Mouse (Mus musculus) liver, embryonic 14.5 days (tissue): ENCODE data around the gene Emid1. TPM values are rescaled to one million over a fixed set of nuclear protein-coding genes. Genes with fewer than 3 reads are reported as not detected.

Experiments
- ATAC-seq: fragments of 200-750 bp; cut with Nextera tagmentation; 2 replicates; pipeline ENCODE4 v1.8.0; 2017; ENCODE audit warnings: moderate number of reproducible peaks, mild to moderate bottlenecking, moderate library complexity; ENCODE audit not compliant: insufficient read depth
- DNase-seq, 3 experiments: peaks; one replicate each; pipeline ENCODE4 v3.0.0-alpha.2; 2012 to 2013; ENCODE audit warnings: low read depth in 3 of 3, low spot score in 3 of 3
- H3K27ac ChIP-seq: fragments of 300-500 bp; sonication (generic); 2 replicates; pipeline ENCODE4 v1.5.1; 2014; ENCODE audit warnings: moderate library complexity, mild to moderate bottlenecking, control low read depth, inconsistent platforms
- H3K27me3 ChIP-seq: fragments of 300-500 bp; sonication (generic); 2 replicates; pipeline ENCODE4 v1.6.1; 2014; ENCODE audit warnings: mild to moderate bottlenecking, low read length, moderate library complexity; ENCODE audit not compliant: control insufficient read depth, insufficient read depth
- H3K36me3 ChIP-seq: fragments of 300-500 bp; sonication (generic); replicated peaks from 2 replicates; pipeline ENCODE4 v1.6.1; 2014; ENCODE audit warnings: low read depth; ENCODE audit not compliant: control insufficient read depth, insufficient read depth
- H3K4me1 ChIP-seq, 2 experiments: fragments of 200-500 bp in 1 of 2; fragments of 300-500 bp in 1 of 2; sonication (generic) in 1 of 2; replicated peaks; 2 replicates each; pipeline ENCODE4 v1.6.1; 2012 to 2014; ENCODE audit warnings: antibody characterized with exemption in 1 of 2, inconsistent platforms in 1 of 2, low read length in 1 of 2; ENCODE audit not compliant: control insufficient read depth in 2 of 2, insufficient read depth in 2 of 2
- H3K4me2 ChIP-seq: fragments of 300-500 bp; sonication (generic); 2 replicates; pipeline ENCODE4 v1.6.1; 2014; ENCODE audit warnings: low read depth, mild to moderate bottlenecking, control low read depth, moderate library complexity
- H3K4me3 ChIP-seq, 2 experiments: fragments of 200-500 bp in 1 of 2; fragments of 300-500 bp in 1 of 2; sonication (generic) in 1 of 2; 2 replicates each; pipeline ENCODE4 v1.5.1; 2012 to 2014; ENCODE audit warnings: low read depth in 2 of 2, low read length in 2 of 2, mild to moderate bottlenecking in 2 of 2, control low read depth in 1 of 2, inconsistent platforms in 1 of 2, moderate library complexity in 1 of 2; ENCODE audit not compliant: insufficient read depth in 1 of 2
- H3K9ac ChIP-seq: fragments of 300-500 bp; sonication (generic); replicated peaks from 2 replicates; pipeline ENCODE4 v1.6.1; 2014; ENCODE audit warnings: mild to moderate bottlenecking, control low read depth, moderate library complexity
- H3K9me3 ChIP-seq: fragments of 300-500 bp; sonication (generic); 2 replicates; pipeline ENCODE4 v1.6.1; 2016; ENCODE audit warnings: low read length, mixed read lengths; ENCODE audit not compliant: control insufficient read depth
- CTCF ChIP-seq: IDR thresholded peaks from 2 replicates; pipeline ENCODE4 v1.5.1; 2016; ENCODE audit warnings: antibody characterized with exemption, low read depth, control low read depth
- EP300 ChIP-seq: IDR thresholded peaks from 2 replicates; pipeline ENCODE4 v1.6.1; 2016; ENCODE audit warnings: antibody characterized with exemption, low read depth
- WGBS: fragments of 180-500 bp; shearing (Covaris S2); extraction: QIAGEN DNeasy Blood & Tissue Kit; methylation state at CpG from one replicate; pipeline ENCODE4 v1.1.7; 2014; ENCODE audit not compliant: insufficient replicate concordance; 5-methylcytosine and 5-hydroxymethylcytosine counted together
- polyA plus RNA-seq, 2 experiments: library from polyadenylated mRNA; depleted of rRNA in 1 of 2; stranded (reverse) in 1 of 2; unstranded in 1 of 2; fragments of >200 nt; fragmentation: Nextera tagmentation in 1 of 2; extraction: Ambion mirVana in 1 of 2; gene quantifications; 2 replicates each; pipeline versions ENCODE4 v1.2.1 to v1.2.3; 2012 to 2014

Gene Emid1
- polyA plus RNA-seq, 2 experiments, result 1.3 to 1.5 TPM

- WGBS, result 34% methylated on average over 10 of the region's 10 CpGs
- Histone ChIP-seq H3K4me2 (no peak overlapping the region), H3K4me1 (no peaks in the 10 kb centered on the region; a peak in 1 of 4 replicates), H3K27me3 (peaks cover 15% of the 10 kb centered on the region), H3K27ac (no peak overlapping the region), H3K9ac (no peak overlapping the region), H3K4me3 (no peak overlapping the region), H3K36me3 (no peaks in the 10 kb centered on the region), H3K9me3 (no peaks in the 10 kb centered on the region)
- TF ChIP-seq EP300 (no peak), CTCF (no peak)
- DNase-seq (no peak), ATAC-seq (no peak)
Observed at GRCm38 (mm10) chr11:5154961-5155805, 3.1 kb upstream of the Emid1 start.

- H3K4me1 ChIP-seq, result no peaks in the 10 kb centered on the region; a peak in 1 of 4 replicates
- no peak overlapping the region for H3K4me3 ChIP-seq
- 19% methylated on average over 4 of the region's 4 CpGs for WGBS
- no peak for TF ChIP-seq CTCF
- no peak for TF ChIP-seq EP300
- peaks cover 15% of the 10 kb centered on the region for H3K27me3 ChIP-seq
- ATAC-seq (no peak), DNase-seq (no peak)
- H3K36me3 ChIP-seq, result no peaks in the 10 kb centered on the region
- H3K9me3 ChIP-seq, result no peaks in the 10 kb centered on the region
- no peak overlapping the region for H3K9ac ChIP-seq
- peak overlapping the region; percentile 56 for H3K4me2 ChIP-seq
- no peak overlapping the region for H3K27ac ChIP-seq
Observed at GRCm38 (mm10) chr11:5151247-5151630, 818 bp downstream of the Emid1 start.

GRCm38 (mm10) chr11:5150416-5151246, 1.4 kb downstream of the Emid1 start:
- ATAC-seq, result no peak
- H3K36me3 ChIP-seq, result no peaks in the 10 kb centered on the region
- DNase-seq, result no peak
- no peak overlapping the region for H3K9ac ChIP-seq
- WGBS, result 36% methylated on average over 9 of the region's 9 CpGs
- no peak overlapping the region for H3K4me2 ChIP-seq
- H3K4me1 ChIP-seq, result no peaks in the 10 kb centered on the region; a peak in 1 of 4 replicates
- TF ChIP-seq CTCF (no peak), EP300 (no peak)
- H3K27me3 ChIP-seq, result peaks cover 15% of the 10 kb centered on the region
- no peaks in the 10 kb centered on the region for H3K9me3 ChIP-seq
- no peak overlapping the region for H3K27ac ChIP-seq
- H3K4me3 ChIP-seq, result no peak overlapping the region

- Histone ChIP-seq H3K36me3 (no peaks in the 10 kb centered on the region), H3K27me3 (peaks cover 15% of the 10 kb centered on the region), H3K4me2 (no peak overlapping the region), H3K4me3 (no peak overlapping the region), H3K9me3 (no peaks in the 10 kb centered on the region), H3K27ac (no peak overlapping the region), H3K9ac (no peak overlapping the region), H3K4me1 (no peaks in the 10 kb centered on the region; a peak in 1 of 4 replicates)
- TF ChIP-seq EP300 (no peak), CTCF (no peak)
- DNase-seq, result no peak
- ATAC-seq, result no peak
- 47% methylated on average over 9 of the region's 9 CpGs for whole genome bisulfite sequencing
Observed at GRCm38 (mm10) chr11:5149955-5150354, 2.1 kb downstream of the Emid1 start.

- Histone ChIP-seq H3K4me1 (no peaks in the 10 kb centered on the region; a peak in 1 of 4 replicates), H3K27ac (no peak overlapping the region), H3K36me3 (no peaks in the 10 kb centered on the region), H3K27me3 (peaks cover 15% of the 10 kb centered on the region), H3K9ac (no peak overlapping the region), H3K4me3 (no peak overlapping the region), H3K4me2 (no peak overlapping the region), H3K9me3 (no peaks in the 10 kb centered on the region)
- no peak for TF ChIP-seq CTCF
- TF ChIP-seq EP300, result no peak
- DNase-seq (no peak), ATAC-seq (no peak)
- 4% methylated on average over 7 of the region's 7 CpGs for WGBS
Observed at GRCm38 (mm10) chr11:5149249-5149648, 2.8 kb downstream of the Emid1 start.
